Mouse (Mus musculus): ENCODE results near the gene Rcor2.

DNA sequence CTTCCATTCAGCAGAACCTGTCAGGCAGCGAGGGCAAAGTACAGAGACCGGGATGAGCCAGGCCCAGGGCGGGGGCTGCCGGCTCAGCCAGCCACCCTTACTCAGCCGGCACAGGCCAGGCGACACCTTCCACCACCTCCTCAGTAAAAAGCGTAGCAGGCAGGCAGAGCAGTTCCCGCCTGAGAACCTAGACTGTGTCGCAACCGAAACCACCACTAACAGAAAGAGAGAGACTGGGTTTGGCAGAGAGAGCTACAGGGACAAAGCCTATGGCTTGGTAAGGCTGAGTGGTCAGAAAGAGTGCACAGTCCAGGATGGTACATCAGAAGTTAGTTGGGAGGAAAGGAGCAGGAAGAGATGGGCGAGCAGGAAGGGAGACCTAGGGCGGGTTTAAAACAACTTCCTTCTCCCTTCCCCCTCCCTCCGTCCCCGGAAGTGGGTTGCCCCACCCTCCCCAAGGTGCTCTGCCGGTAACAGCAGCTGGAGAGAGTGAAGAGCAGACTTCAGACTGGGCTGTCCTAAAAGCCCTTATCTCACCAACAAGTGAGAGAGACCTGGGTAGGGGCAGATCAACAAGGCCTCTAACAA lies 28.0 kb downstream of the Rcor2 start:
- TF ChIP-seq CTCF (IDR thresholded peaks at IDR 0.05; ENCODE audit: control insufficient read depth, insufficient read depth, low read length) (no peak), POLR2A (IDR thresholded peaks at IDR 0.05; ENCODE audit: borderline replicate concordance, control insufficient read depth, low read depth, low read length) (0 out of 2 replicates have a peak, but pooled peaks have one; percentile 24)

All from bone marrow, adult 2 months (tissue).